Mouse (Mus musculus) hindbrain, embryonic 12.5 days (tissue): ENCODE measurements around the gene Shld2. TPM values are rescaled to one million over a fixed set of nuclear protein-coding genes. Genes with fewer than 3 reads are reported as not detected.
"Not testable (repeated sequence)": the region's sequence is repeated elsewhere in the genome, so short reads cannot be mapped to it uniquely, and the experiment has no call there.

Experiments
- ATAC-seq: fragments of 200-750 bp; cut with Nextera tagmentation; 2 replicates; pipeline ENCODE4 v1.8.0; 2017; ENCODE audit warnings: moderate TSS enrichment; ENCODE audit not compliant: low FRiP score
- H3K27ac ChIP-seq: fragments of 300-500 bp; sonication (generic); 2 replicates; pipeline ENCODE4 v1.5.1; 2016; ENCODE audit warnings: mild to moderate bottlenecking
- H3K27me3 ChIP-seq: fragments of 300-500 bp; sonication (generic); 2 replicates; pipeline ENCODE4 v1.6.1; 2016; ENCODE audit warnings: mild to moderate bottlenecking
- H3K36me3 ChIP-seq: fragments of 300-500 bp; sonication (generic); 2 replicates; pipeline ENCODE4 v1.6.1; 2016; ENCODE audit warnings: mild to moderate bottlenecking
- H3K4me1 ChIP-seq: fragments of 300-500 bp; sonication (generic); 2 replicates; pipeline ENCODE4 v1.6.1; 2016
- H3K4me2 ChIP-seq: fragments of 300-500 bp; sonication (generic); replicated peaks from 2 replicates; pipeline ENCODE4 v1.6.1; 2016; ENCODE audit warnings: mild to moderate bottlenecking
- H3K4me3 ChIP-seq: fragments of 300-500 bp; sonication (generic); 2 replicates; pipeline ENCODE4 v1.5.1; 2016; ENCODE audit warnings: mild to moderate bottlenecking
- H3K9ac ChIP-seq: fragments of 300-500 bp; sonication (generic); 2 replicates; pipeline ENCODE4 v1.6.1; 2016; ENCODE audit warnings: mild to moderate bottlenecking, moderate library complexity
- H3K9me3 ChIP-seq: fragments of 300-500 bp; sonication (generic); replicated peaks from 2 replicates; pipeline ENCODE4 v1.6.1; 2016; ENCODE audit warnings: mild to moderate bottlenecking
- WGBS: fragments of 180-500 bp; shearing (Covaris S2); methylation state at CpG from one replicate; pipeline ENCODE4 v1.1.7; 2016; 5-methylcytosine and 5-hydroxymethylcytosine counted together
- polyA plus RNA-seq: library from polyadenylated mRNA; unstranded; fragments of >200 nt; fragmentation: Nextera tagmentation; extraction: Ambion mirVana; gene quantifications from 2 replicates; pipeline ENCODE4 v1.2.1, GENCODE M21; 2016

Shld2 gene
- polyA plus RNA-seq, 1 experiment from 2014 or later, result 9.4 TPM

DNA sequence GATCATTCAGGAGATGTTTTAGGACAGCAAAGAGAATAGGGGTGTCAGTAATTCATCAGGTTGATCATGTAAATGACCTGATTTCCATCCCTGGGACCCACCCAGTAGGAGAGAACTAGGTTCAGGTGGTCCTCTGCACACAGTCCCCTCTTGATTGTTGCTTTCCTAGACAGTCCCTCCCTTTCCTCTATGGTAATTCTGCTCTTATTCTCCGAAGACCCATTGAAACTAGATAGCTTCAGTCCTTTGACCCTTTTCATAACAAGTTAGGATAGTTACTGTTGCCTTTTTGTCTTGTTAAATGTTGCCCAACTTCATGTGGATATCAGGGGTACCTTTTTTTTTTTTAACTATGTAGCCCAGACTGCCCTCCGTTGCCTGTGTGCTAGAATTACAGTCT lies 6.1 kb upstream of the Shld2 start:
- H3K36me3 ChIP-seq, result peaks cover 22% of the 10 kb centered on the region
- WGBS, result 94% methylated on average over 2 of the region's 2 CpGs
- no peak for ATAC-seq

DNA sequence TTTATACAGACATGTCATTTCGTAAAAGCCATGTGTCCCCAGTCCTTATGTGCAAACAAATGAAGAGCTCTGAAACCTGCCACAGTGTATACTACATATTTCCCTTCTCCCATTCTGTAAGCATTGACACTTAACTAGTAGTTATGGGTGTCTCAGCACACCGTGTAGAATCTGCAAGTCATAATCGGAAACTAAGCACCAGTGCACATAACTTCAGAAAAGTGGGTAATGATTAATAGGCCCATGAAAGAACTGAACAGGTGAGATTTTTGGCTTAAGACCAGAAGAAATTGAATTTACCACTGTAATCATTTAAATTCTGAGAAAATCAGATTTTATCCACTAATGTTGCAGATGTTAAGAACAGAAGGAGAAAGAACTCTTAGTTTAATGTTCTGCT lies 4.5 kb upstream of the Shld2 start:
- no peaks in the 10 kb centered on the region for H3K27me3 ChIP-seq
- WGBS, result 90% methylated on average over 3 of the region's 3 CpGs
- no peaks in the 10 kb centered on the region for H3K9me3 ChIP-seq
- no peak overlapping the region for H3K4me3 ChIP-seq
- peaks cover 11% of the 10 kb centered on the region for H3K36me3 ChIP-seq
- no peak overlapping the region for H3K9ac ChIP-seq
- no peak overlapping the region for H3K4me2 ChIP-seq
- H3K4me1 ChIP-seq, result peaks cover 21% of the 10 kb centered on the region
- no peak for ATAC-seq
- no peak overlapping the region for H3K27ac ChIP-seq

More for the DNA sequence above, 6.1 kb upstream of the Shld2 start:
- Histone ChIP-seq H3K27ac (no peak overlapping the region), H3K9ac (no peak overlapping the region), H3K9me3 (no peaks in the 10 kb centered on the region), H3K27me3 (no peaks in the 10 kb centered on the region), H3K4me2 (no peak overlapping the region), H3K4me1 (peaks cover 19% of the 10 kb centered on the region), H3K4me3 (no peak overlapping the region)

DNA sequence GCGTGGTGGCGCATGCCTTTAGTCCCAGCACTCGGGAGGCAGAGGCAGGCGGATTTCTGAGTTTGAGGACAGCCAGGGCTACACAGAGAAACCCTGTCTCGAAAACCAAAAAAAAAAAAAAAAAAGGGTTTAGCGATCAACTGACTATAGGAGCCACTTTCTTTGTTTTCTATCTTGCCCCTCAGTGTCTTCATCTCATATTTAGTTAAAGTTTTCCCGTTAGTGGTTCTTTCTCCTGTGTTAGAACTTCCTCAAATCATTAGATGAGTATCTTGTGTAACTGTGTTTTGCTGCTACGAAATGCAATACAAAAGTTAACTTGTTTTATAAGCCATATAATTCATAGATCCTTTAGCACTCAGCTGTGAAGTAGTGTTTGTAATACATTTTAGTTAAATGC lies 4.1 kb upstream of the Shld2 start:
- H3K9me3 ChIP-seq, H3K4me3 ChIP-seq, H3K27me3 ChIP-seq, H3K9ac ChIP-seq, ATAC-seq, H3K36me3 ChIP-seq, H3K27ac ChIP-seq: not testable (repeated sequence)
- WGBS, result 90% methylated on average over 8 of the region's 8 CpGs
- H3K4me2 ChIP-seq, result 0 out of 2 replicates have a peak overlapping the region, but pooled peaks have one; percentile 4
- H3K4me1 ChIP-seq, result peaks cover 22% of the 10 kb centered on the region

DNA sequence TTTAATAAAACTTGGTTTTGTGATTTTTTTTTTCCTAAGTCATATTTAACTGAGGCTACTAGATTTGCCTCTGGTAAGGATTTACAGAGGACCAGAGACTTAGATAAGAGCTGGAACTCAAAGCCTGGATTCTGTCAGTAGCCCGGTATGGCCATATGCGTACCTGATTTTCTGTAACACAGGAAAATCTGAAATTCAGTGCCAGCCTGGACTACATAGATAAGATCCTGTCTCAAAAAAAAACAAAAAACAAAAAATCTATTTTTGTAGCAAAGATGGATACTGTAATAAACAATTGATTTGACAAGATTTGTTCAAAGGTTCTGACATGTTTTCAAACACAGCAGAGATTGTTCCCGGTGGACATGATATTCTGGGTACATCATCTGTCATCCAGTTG lies 3.3 kb upstream of the Shld2 start:
- ATAC-seq, result no peak

DNA sequence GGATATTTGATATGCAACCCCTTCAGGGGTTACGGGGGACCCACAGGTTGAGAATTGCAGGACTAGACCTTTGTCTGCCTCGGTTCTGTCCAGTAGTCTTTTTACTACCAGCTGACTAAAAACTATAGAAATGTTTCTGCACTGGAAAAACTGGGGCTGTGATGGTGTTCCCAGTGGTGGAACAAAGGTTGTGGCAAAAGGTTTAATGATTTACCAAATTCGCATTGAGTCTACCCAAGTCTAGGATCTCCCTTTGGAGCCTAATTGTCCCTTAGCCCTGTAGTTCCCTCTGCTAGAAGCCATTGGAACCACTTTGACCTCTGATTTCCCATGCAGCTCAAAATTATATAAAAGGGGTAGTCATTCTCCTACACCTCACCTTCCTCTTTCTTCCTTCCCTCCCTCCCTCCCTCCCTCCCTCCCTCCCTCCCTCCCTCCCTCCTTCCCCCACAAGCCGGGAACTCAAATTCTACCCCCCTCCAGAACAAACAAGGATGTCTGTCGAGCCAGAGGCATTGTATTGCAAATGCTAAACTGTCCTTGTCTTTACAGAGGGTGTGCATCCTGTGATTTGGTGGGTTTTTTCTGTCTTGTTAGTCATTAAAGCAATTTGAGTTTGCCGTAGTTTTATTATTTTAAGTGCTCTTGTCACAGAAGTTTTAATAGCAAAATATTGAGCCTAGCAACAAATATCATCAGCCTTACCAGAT lies 2.2 kb upstream of the Shld2 start:
- Histone ChIP-seq H3K4me2 (peak overlapping the region; percentile 65), H3K4me3 (peak overlapping the region; percentile 96), H3K9me3 (no peaks in the 10 kb centered on the region), H3K27ac (no peak overlapping the region), H3K27me3 (no peaks in the 10 kb centered on the region), H3K4me1 (peaks cover 22% of the 10 kb centered on the region), H3K9ac (peak overlapping the region; percentile 49), H3K36me3 (no peaks in the 10 kb centered on the region)
- no peak for ATAC-seq
- 16% methylated on average over 5 of the region's 6 CpGs for WGBS

More for the DNA sequence above, 3.3 kb upstream of the Shld2 start:
- 89% methylated on average over 3 of the region's 3 CpGs for WGBS
- no peaks in the 10 kb centered on the region for H3K27me3 ChIP-seq
- no peak overlapping the region for H3K4me3 ChIP-seq
- peaks cover 22% of the 10 kb centered on the region for H3K4me1 ChIP-seq
- no peak overlapping the region for H3K9ac ChIP-seq
- no peaks in the 10 kb centered on the region for H3K9me3 ChIP-seq
- H3K36me3 ChIP-seq, result peaks cover 6% of the 10 kb centered on the region; the same call in 1 of the 2 replicates
- no peak overlapping the region for H3K27ac ChIP-seq
- peak overlapping the region; percentile 4; the same call in 1 of the 2 replicates for H3K4me2 ChIP-seq

DNA sequence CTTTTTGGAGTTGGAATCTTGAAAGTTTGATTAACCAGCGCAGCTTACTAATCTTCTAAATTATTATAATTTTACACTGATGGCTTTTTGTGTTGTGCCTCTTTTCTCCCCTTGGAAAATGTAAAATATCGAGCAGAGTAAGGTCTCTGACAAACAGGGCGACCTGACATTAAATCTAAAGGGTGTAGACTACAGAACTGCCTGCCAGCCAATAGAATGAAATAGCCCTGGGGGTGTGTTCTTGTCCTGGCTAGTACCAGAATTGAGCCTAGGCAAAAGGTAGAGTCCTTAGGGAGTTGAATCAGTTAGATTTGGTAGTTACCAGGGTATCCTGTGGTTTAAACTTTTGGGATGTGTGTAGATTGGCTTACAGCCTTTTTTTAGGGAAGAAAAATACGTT lies 1.4 kb upstream of the Shld2 start:
- Histone ChIP-seq H3K4me1 (peaks cover 22% of the 10 kb centered on the region), H3K9me3 (no peaks in the 10 kb centered on the region), H3K9ac (peak overlapping the region; percentile 94), H3K36me3 (no peaks in the 10 kb centered on the region), H3K27ac (no peak overlapping the region), H3K4me2 (peak overlapping the region; percentile 65), H3K4me3 (peak overlapping the region; percentile 96), H3K27me3 (no peaks in the 10 kb centered on the region)
- ATAC-seq, result no peak
- WGBS, result 1% methylated on average over 4 of the region's 4 CpGs

DNA sequence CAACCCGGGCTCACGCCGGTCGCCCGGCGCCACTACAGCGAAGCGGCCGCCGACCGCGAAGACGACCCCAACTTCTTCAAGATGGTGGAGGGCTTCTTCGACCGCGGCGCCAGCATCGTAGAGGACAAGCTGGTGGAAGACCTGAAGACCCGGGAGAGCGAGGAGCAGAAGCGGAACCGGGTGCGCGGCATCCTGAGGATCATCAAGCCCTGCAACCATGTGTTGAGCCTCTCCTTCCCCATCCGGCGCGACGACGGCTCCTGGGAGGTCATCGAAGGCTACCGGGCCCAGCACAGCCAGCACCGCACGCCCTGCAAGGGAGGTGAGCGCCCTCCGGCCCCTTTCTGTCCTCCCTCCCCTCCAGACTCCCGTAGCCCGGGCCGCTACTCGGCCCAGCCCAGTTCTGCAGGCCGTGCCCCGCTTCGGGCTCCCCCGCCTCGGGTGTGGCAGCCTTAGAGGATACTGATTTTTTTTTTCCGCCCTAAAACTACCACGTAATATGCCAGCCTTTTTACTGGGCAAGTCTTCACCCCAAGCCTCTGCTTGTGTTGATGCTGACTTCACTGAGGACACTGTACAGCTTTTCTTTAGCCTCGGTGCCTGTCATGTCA lies 833 bp upstream of the Shld2 start:
- Histone ChIP-seq H3K4me2 (peak overlapping the region; percentile 65), H3K27ac (peak overlapping the region; percentile 97), H3K9me3 (no peaks in the 10 kb centered on the region), H3K9ac (peak overlapping the region; percentile 94), H3K27me3 (no peaks in the 10 kb centered on the region), H3K4me1 (peaks cover 22% of the 10 kb centered on the region), H3K36me3 (no peaks in the 10 kb centered on the region), H3K4me3 (peak overlapping the region; percentile 96)
- ATAC-seq, result peak; percentile 49
- WGBS, result under 1% methylated on average over 43 of the region's 47 CpGs

DNA sequence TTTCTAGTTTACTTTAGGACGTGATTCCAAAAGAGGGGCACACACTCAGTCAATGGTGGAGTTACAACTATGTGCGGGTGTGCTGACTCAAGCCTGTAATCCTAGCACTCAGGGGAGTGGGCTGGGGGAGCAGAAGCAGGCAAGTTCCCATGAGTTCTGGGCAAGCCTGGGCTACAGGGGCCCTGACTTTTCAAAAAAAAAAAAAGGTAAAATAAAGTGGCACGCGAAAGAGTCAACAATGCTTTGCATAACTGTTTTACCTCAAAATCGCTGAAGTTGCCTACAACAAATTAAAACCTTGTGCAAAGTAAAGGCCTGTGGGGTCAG lies 423 bp downstream of the Shld2 start:
- H3K36me3 ChIP-seq, result no peaks in the 10 kb centered on the region
- no peak for ATAC-seq
- H3K27me3 ChIP-seq, result no peaks in the 10 kb centered on the region
- WGBS, result 10% methylated on average over 5 of the region's 5 CpGs
- peak overlapping the region; percentile 65 for H3K4me2 ChIP-seq
- H3K9ac ChIP-seq, result peak overlapping the region; percentile 94
- peak overlapping the region; percentile 96 for H3K4me3 ChIP-seq
- peak overlapping the region; percentile 97 for H3K27ac ChIP-seq
- H3K4me1 ChIP-seq, result peaks cover 22% of the 10 kb centered on the region
- H3K9me3 ChIP-seq, result no peaks in the 10 kb centered on the region

DNA sequence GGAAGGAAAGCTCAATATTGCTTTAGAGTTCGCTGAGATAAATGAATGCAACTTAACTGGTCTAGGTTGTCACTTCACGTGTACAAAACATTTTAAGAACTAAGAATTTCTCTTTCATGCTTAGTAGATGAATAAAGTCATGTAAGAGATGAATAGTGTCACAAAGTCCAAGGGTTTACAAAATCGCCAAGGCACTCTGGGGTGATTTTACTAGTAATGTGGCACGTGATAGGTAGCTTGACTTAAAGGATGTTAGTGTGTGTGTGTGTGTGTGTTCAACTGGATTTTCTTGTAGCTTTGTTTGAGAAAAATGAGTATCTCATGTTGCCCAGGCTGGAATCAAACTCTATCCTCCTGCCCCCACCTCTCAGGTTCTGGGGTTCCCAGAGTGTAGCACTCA lies 1.0 kb downstream of the Shld2 start:
- Histone ChIP-seq H3K27me3 (no peaks in the 10 kb centered on the region), H3K4me1 (peaks cover 22% of the 10 kb centered on the region), H3K9me3 (no peaks in the 10 kb centered on the region), H3K4me2 (0 out of 2 replicates have a peak overlapping the region, but pooled peaks have one; percentile 65), H3K27ac (no peak overlapping the region), H3K36me3 (no peaks in the 10 kb centered on the region), H3K9ac (no peak overlapping the region), H3K4me3 (no peak overlapping the region)
- ATAC-seq, result no peak
- WGBS, result 92% methylated on average over 4 of the region's 4 CpGs

DNA sequence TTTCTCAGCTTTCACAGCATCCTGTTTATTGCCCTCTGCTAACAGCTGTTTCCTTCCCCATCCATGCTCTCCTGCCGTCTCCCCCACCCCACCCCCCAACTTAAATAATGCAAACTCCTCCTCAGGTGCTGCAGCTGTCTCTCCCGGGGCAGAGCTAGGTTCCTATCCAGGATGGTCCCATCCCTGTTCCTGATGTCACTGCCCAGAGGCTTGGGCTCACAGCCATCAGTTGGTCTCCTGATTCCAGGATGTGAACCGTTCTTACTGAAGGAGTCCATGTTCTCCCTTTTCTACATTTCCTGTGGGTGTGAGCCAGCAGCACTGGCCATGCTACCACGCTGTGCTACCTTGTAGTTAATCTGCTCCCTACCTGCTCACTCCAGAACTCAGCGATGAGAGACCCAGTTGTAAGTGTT lies 7.0 kb downstream of the Shld2 start:
- ATAC-seq, result no peak

DNA sequence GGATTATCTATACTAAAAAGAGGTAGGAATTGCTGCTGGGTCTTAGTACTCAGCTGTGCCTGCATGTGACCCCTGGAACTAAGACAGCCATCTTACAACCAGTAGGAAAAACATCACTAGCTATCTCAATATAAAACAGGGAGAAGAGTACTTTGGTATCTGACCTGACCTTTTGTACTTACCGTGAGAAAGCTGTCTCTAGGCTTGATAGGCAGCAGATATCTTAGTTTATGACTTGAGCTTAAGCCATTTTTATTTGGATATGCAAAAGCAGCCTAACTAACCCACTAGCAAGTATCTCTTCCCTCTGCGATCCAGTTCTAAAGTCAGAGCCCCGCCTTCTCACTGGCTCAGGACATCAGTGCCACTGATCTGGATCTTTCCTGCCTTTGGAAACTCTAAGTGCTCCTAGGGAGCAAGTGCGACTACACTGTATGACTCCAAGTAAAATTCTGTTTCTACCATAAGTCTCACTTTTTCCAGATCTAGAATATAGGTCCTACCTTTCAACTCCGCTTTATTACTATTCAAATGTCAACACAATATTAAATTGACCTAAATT lies 7.5 kb downstream of the Shld2 start:
- no peak overlapping the region for H3K4me2 ChIP-seq
- H3K9ac ChIP-seq, result no peak overlapping the region
- 80% methylated on average over 5 of the region's 5 CpGs for WGBS
- no peak overlapping the region for H3K27ac ChIP-seq
- no peak overlapping the region for H3K4me3 ChIP-seq
- H3K27me3 ChIP-seq, result no peaks in the 10 kb centered on the region
- H3K36me3 ChIP-seq, result no peaks in the 10 kb centered on the region
- H3K9me3 ChIP-seq, result no peaks in the 10 kb centered on the region
- no peaks in the 10 kb centered on the region for H3K4me1 ChIP-seq
- no peak for ATAC-seq

More for the DNA sequence above, 7.0 kb downstream of the Shld2 start:
- Histone ChIP-seq H3K9me3 (no peaks in the 10 kb centered on the region), H3K9ac (no peak overlapping the region), H3K4me2 (no peak overlapping the region), H3K4me3 (no peak overlapping the region), H3K27ac (no peak overlapping the region), H3K27me3 (no peaks in the 10 kb centered on the region), H3K36me3 (no peaks in the 10 kb centered on the region), H3K4me1 (no peaks in the 10 kb centered on the region)
- WGBS, result 41% methylated on average over 5 of the region's 5 CpGs

DNA sequence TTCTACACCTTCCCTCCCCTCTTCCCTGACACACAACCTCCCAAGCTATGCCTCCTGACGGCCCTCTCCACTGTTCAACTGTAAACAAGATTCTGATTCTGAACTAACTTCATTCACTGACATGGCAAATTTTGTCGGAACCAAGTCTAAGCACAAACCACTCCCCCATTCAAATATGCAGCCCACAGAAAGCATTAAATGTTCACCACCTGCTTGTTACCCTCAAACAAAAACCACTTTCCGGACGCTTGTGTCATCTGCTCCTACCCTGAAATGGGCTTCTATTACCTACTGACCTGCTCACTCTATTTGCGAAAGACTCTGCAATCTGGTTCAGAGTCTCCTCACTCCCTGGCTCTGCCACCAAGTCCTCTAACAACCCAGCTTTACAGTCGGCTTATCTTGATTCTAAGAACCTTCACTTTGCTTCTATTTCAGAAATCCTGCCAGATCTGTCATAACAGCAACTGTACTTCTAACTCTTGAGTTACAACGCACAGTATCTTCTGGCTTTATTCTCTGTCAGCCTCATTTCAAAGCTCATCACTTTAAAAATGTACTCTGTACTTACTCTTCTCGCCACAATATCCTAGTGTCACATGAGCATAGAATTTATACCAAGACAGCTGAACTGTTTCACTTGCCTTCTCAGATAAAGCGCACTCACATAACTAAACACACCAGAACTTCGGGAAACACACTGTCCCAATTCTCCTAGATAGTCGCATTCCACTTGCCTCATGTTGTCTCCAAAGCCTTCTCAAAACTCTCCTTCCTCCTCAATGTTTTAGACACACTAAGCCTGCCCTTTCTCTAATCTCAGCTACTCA lies 11.2 kb downstream of the Shld2 start:
- WGBS, result 83% methylated on average over 11 of the region's 11 CpGs

More for the DNA sequence above, 11.2 kb downstream of the Shld2 start:
- H3K4me1 ChIP-seq, result no peaks in the 10 kb centered on the region
- no peak overlapping the region for H3K4me2 ChIP-seq
- no peaks in the 10 kb centered on the region for H3K27me3 ChIP-seq
- H3K4me3 ChIP-seq, result no peak overlapping the region
- no peak overlapping the region for H3K27ac ChIP-seq
- no peaks in the 10 kb centered on the region for H3K9me3 ChIP-seq
- ATAC-seq, result no peak
- H3K9ac ChIP-seq, result no peak overlapping the region
- H3K36me3 ChIP-seq, result no peaks in the 10 kb centered on the region
